Mouse (Mus musculus) lung, adult 2 months (tissue): Measurements from ENCODE around the gene Cnih3.

Source experiments
- CTCF ChIP-seq: fragments of 200-500 bp; IDR thresholded peaks from 2 replicates; pipeline ENCODE4 v1.5.1; 2011; ENCODE audit warnings: mild to moderate bottlenecking, low read length, control low read depth; ENCODE audit not compliant: insufficient read depth
- POLR2A ChIP-seq: fragments of 200-500 bp; IDR thresholded peaks from 2 replicates; pipeline ENCODE4 v1.6.1; 2011; ENCODE audit warnings: low read depth, mild to moderate bottlenecking, control low read depth, low read length, borderline replicate concordance; ENCODE audit errors: extremely low read depth

DNA sequence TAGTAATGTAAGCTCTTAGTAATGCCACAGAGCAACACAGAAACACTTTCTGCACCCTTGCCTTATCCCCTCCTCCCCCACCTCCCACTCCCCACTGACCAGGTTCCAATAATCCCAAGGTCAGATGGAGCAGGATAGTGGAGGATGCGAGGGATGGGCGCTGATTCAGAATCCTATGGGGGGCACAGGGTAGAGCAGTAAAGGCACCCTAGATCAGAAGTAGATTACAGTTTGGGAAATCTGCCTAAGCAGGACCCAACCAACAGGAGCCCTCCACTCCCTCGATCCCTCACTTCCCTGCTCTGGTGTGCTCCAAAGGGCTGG is 423 bp upstream of the Cnih3 start:
- TF ChIP-seq CTCF (no peak), POLR2A (no peak)
